Mouse (Mus musculus) heart, postnatal 0 days (tissue): ENCODE results near the gene Pced1a. TPM values are rescaled to one million over a fixed set of nuclear protein-coding genes. Genes with fewer than 3 reads are reported as not detected.

Experiments
- ATAC-seq: fragments of 200-750 bp; cut with Nextera tagmentation; 2 replicates; pipeline ENCODE4 v1.8.0; 2017; ENCODE audit warnings: low read depth, moderate number of reproducible peaks, moderate library complexity; ENCODE audit not compliant: insufficient read depth
- DNase-seq: peaks from one replicate; pipeline ENCODE4 v3.0.0-alpha.2; 2016; ENCODE audit warnings: low spot score
- H3K27ac ChIP-seq: fragments of 300-500 bp; sonication (generic); 2 replicates; pipeline ENCODE4 v1.5.1; 2014; ENCODE audit warnings: low read depth, mild to moderate bottlenecking
- H3K27me3 ChIP-seq: fragments of 300-500 bp; sonication (generic); 2 replicates; pipeline ENCODE4 v1.6.1; 2014; ENCODE audit warnings: low read length, mixed read lengths; ENCODE audit not compliant: control insufficient read depth, insufficient read depth
- H3K36me3 ChIP-seq: fragments of 300-500 bp; sonication (generic); replicated peaks from 2 replicates; pipeline ENCODE4 v1.6.1; 2014; ENCODE audit warnings: low read length, mixed read lengths; ENCODE audit not compliant: control insufficient read depth, insufficient read depth
- H3K4me1 ChIP-seq: fragments of 300-500 bp; sonication (generic); 2 replicates; pipeline ENCODE4 v1.6.1; 2014; ENCODE audit warnings: antibody characterized with exemption; ENCODE audit not compliant: control insufficient read depth, insufficient read depth
- H3K4me2 ChIP-seq: fragments of 300-500 bp; sonication (generic); 2 replicates; pipeline ENCODE4 v1.6.1; 2014; ENCODE audit warnings: low read depth, mild to moderate bottlenecking, low read length, moderate library complexity
- H3K4me3 ChIP-seq: fragments of 300-500 bp; sonication (generic); 2 replicates; pipeline ENCODE4 v1.5.1; 2014; ENCODE audit warnings: low read depth, low read length
- H3K9ac ChIP-seq: fragments of 300-500 bp; sonication (generic); replicated peaks from 2 replicates; pipeline ENCODE4 v1.6.1; 2014; ENCODE audit warnings: low read depth, low read length, mixed read lengths
- H3K9me3 ChIP-seq: fragments of 300-500 bp; sonication (generic); replicated peaks from 2 replicates; pipeline ENCODE4 v1.6.1; 2016; ENCODE audit warnings: low read length; ENCODE audit not compliant: control insufficient read depth
- CTCF ChIP-seq: IDR thresholded peaks from 2 replicates; pipeline ENCODE4 v1.5.1; 2016; ENCODE audit warnings: antibody characterized with exemption, control low read depth, low read depth
- EP300 ChIP-seq: IDR thresholded peaks from 2 replicates; pipeline ENCODE4 v1.6.1; 2016; ENCODE audit warnings: antibody characterized with exemption, low read depth
- WGBS: fragments of 180-500 bp; shearing (Covaris S2); extraction: QIAGEN DNeasy Blood & Tissue Kit; methylation state at CpG from one replicate; pipeline ENCODE4 v1.1.7; 2014; 5-methylcytosine and 5-hydroxymethylcytosine counted together
- polyA plus RNA-seq: library from polyadenylated mRNA; unstranded; fragments of >200 nt; fragmentation: Nextera tagmentation; extraction: Ambion mirVana; gene quantifications from 2 replicates; pipeline ENCODE4 v1.2.1, GENCODE M21; 2015
- total RNA-seq: library from RNA; depleted of rRNA; stranded (reverse); fragments of >200 nt; gene quantifications from 2 replicates; pipeline ENCODE4 v1.2.3, GENCODE M21; 2014; ENCODE audit warnings: low replicate concordance

Gene Pced1a
- total and polyA plus RNA-seq, 2 experiments from 2014 or later, result 2.7 to 6.4 TPM

- Histone ChIP-seq H3K27ac (no peak overlapping the region), H3K9ac (no peak overlapping the region), H3K4me1 (peaks cover 8% of the 10 kb centered on the region; the same call in 1 of the 2 replicates), H3K27me3 (no peaks in the 10 kb centered on the region), H3K4me3 (no peak overlapping the region), H3K36me3 (0 out of 2 replicates have a peak, but pooled peaks cover 3% of the 10 kb centered on the region), H3K4me2 (no peak overlapping the region), H3K9me3 (no peaks in the 10 kb centered on the region)
- WGBS, result 74% methylated on average over 15 of the region's 15 CpGs
- TF ChIP-seq EP300 (no peak), CTCF (no peak)
- ATAC-seq (no peak), DNase-seq (no peak)
Measured at GRCm38 (mm10) chr2:130461287-130462071, 37.0 kb upstream of the Pced1a start.

- H3K4me3 ChIP-seq, result no peak overlapping the region
- H3K9ac ChIP-seq, result no peak overlapping the region
- no peaks in the 10 kb centered on the region for H3K9me3 ChIP-seq
- H3K27ac ChIP-seq, result no peak overlapping the region
- H3K36me3 ChIP-seq, result 0 out of 2 replicates have a peak, but pooled peaks cover 3% of the 10 kb centered on the region
- H3K27me3 ChIP-seq, result no peaks in the 10 kb centered on the region
- TF ChIP-seq EP300 (no peak), CTCF (no peak)
- no peak overlapping the region for H3K4me2 ChIP-seq
- H3K4me1 ChIP-seq, result peaks cover 3% of the 10 kb centered on the region; the same call in 1 of the 2 replicates
- 55% methylated on average over 3 of the region's 3 CpGs for WGBS
- ATAC-seq (no peak), DNase-seq (no peak)
Measured at GRCm38 (mm10) chr2:130459576-130459975, 35.1 kb upstream of the Pced1a start.

GRCm38 (mm10) chr2:130457871-130458270 is 33.4 kb upstream of the Pced1a start:
- ATAC-seq (no peak), DNase-seq (no peak)
- Histone ChIP-seq H3K36me3 (no peaks in the 10 kb centered on the region), H3K27me3 (no peaks in the 10 kb centered on the region), H3K4me2 (no peak overlapping the region), H3K4me3 (no peak overlapping the region), H3K4me1 (peaks cover 6% of the 10 kb centered on the region; the same call in 1 of the 2 replicates), H3K9me3 (no peaks in the 10 kb centered on the region), H3K27ac (no peak overlapping the region), H3K9ac (no peak overlapping the region)
- TF ChIP-seq EP300 (no peak), CTCF (no peak)
- whole genome bisulfite sequencing, result 84% methylated on average over 3 of the region's 3 CpGs

- no peak overlapping the region for H3K4me3 ChIP-seq
- no peak overlapping the region for H3K9ac ChIP-seq
- H3K27me3 ChIP-seq, result no peaks in the 10 kb centered on the region
- H3K9me3 ChIP-seq, result no peaks in the 10 kb centered on the region
- no peak overlapping the region for H3K27ac ChIP-seq
- 61% methylated on average over 6 of the region's 6 CpGs for WGBS
- H3K36me3 ChIP-seq, result no peaks in the 10 kb centered on the region
- H3K4me1 ChIP-seq, result peaks cover 24% of the 10 kb centered on the region
- ATAC-seq (no peak), DNase-seq (no peak)
- no peak overlapping the region for H3K4me2 ChIP-seq
- no peak for TF ChIP-seq EP300
Measured at GRCm38 (mm10) chr2:130454748-130455370, 30.4 kb upstream of the Pced1a start.

GRCm38 (mm10) chr2:130453421-130453820 is 28.9 kb upstream of the Pced1a start:
- no peak overlapping the region for H3K4me3 ChIP-seq
- TF ChIP-seq CTCF (no peak), EP300 (no peak)
- H3K9ac ChIP-seq, result no peak overlapping the region
- H3K27me3 ChIP-seq, result 0 out of 2 replicates have a peak, but pooled peaks cover 4% of the 10 kb centered on the region
- WGBS, result 47% methylated on average over 6 of the region's 6 CpGs
- DNase-seq (no peak), ATAC-seq (no peak)
- no peaks in the 10 kb centered on the region for H3K9me3 ChIP-seq
- H3K36me3 ChIP-seq, result no peaks in the 10 kb centered on the region
- H3K4me2 ChIP-seq, result peak overlapping the region; percentile 11; the same call in 1 of the 2 replicates
- no peak overlapping the region for H3K27ac ChIP-seq
- peaks cover 28% of the 10 kb centered on the region for H3K4me1 ChIP-seq
